Mouse (Mus musculus): ENCODE results near the gene Commd6. TPM values are rescaled to one million over a fixed set of nuclear protein-coding genes. Genes with fewer than 3 reads are reported as not detected.

Gene Commd6
- total and polyA plus RNA-seq, 3 experiments = 56.6 to 125 (median 75.4) TPM

DNA sequence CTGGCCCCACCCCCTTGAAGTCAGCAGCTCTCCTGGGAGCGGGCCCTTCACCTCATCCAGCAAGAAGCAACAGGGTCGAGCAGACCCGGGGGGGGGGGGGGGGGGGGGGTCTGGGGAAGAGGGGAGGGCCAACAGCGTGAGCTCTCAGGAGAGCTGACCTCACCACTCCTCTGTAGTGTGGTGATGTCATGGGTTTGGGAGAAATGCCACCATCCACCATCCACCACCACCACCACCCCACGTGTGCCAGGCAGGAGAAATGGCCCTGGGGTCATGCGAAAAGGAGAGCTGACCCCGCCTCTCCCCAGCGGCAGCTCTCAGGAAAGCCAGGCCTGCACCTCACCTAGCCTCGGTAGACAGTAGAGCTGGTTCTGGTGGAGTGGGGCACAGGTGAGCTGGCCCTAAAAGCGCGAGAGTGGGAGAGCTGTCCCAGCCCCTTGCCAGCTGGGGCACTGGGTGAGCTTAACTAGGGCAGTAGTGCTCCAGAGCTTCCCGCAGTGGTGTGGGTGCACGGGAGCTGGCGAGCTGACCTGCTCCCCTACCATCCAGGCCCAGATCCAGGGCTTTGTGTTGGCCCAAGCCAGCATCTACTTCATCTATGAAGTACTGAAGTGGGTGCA, 43.3 kb downstream of the Commd6 start (continued):
- TF ChIP-seq ZNF384 (IDR thresholded peaks at IDR 0.05; ENCODE audit: low read depth, low read length) = no peak
- TF ChIP-seq POLR2A (IDR thresholded peaks at IDR 0.05; ENCODE audit: low read depth, low read length) = no peak
- no peak for TF ChIP-seq TBP (conservative IDR thresholded peaks at IDR 0.05; ENCODE audit: low read depth, low read length)
- TF ChIP-seq USF2 (conservative IDR thresholded peaks at IDR 0.05; ENCODE audit: low read depth, low read length) = no peak

DNA sequence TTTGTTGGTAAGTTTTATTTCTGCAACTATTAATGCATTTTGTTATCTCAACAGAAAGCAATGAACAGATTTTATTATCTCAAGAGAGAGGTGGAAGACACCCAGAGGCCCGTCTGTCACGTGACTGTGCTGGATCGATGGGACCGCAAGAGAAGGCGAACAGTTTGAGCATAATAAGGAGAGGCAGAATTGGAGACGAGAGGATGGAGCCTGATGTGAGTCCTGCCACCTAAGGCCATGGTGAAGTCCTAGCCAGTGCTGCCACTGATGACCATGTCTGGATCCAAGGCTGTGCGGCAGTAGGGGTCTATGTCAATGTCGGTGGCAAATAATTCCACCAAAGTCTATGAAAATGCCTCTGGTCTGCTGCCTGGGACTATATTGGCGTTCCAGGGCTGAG, 43.8 kb downstream of the Commd6 start:
- Histone ChIP-seq H3K27me3 (replicated peaks) (no peaks in the 10 kb centered on the region), H3K9me3 (replicated peaks; ENCODE audit: low read length) (no peaks in the 10 kb centered on the region), H3K79me2 (replicated peaks; ENCODE audit: control insufficient read depth, extremely low read depth, insufficient read depth, poor library complexity, severe bottlenecking) (no peaks in the 10 kb centered on the region), H3K27ac (ENCODE audit: insufficient read depth, low read depth) (no peak overlapping the region), H3K4me1 (ENCODE audit: control insufficient read depth in 1 of 2, insufficient read depth in 2 of 2) (no peaks in the 10 kb centered on the region), H3K4me2 (ENCODE audit: insufficient read depth, low read depth, poor library complexity, severe bottlenecking) (no peak overlapping the region), H3K4me3 (replicated peaks in 1 of 3; ENCODE audit: low read depth in 2 of 3, low read length in 2 of 3, poor library complexity in 1 of 3) (no peak overlapping the region), H3K36me3 (replicated peaks in 1 of 2; ENCODE audit: control insufficient read depth in 1 of 2, insufficient read depth in 1 of 2, low read length in 1 of 2) (peaks cover 0 to 60% of the 10 kb centered on the region in 2 experiments), H3K9ac (ENCODE audit: insufficient read depth, low read depth) (no peak overlapping the region)
- in situ Hi-C loops (cut with MboI; ENCODE audit: low pct_ligation_motif_present, low pct_unique_long_range_greater_than_20kb, low sequenced_read_pairs) = no loop called here
- dilution Hi-C loops (cut with MboI; ENCODE audit: extremely low pct_ligation_motif_present, extremely low pct_unique_long_range_greater_than_20kb, low sequenced_read_pairs) = no loop called here
- TF ChIP-seq ELF1 (IDR thresholded peaks at IDR 0.05; ENCODE audit: low read depth, low read length) (no peak), MXI1 (IDR thresholded peaks at IDR 0.05; ENCODE audit: low read depth, low read length) (no peak), BHLHE40 (IDR thresholded peaks at IDR 0.05; ENCODE audit: low read depth, low read length) (no peak), JUN (IDR thresholded peaks at IDR 0.05; ENCODE audit: insufficient read depth, low read depth, low read length) (no peak), ZMIZ1 (IDR thresholded peaks at IDR 0.05; ENCODE audit: low read depth, low read length) (no peak), MYC (IDR thresholded peaks at IDR 0.05; ENCODE audit: low read depth, low read length) (no peak), CTCF (conservative IDR thresholded peaks at IDR 0.05 in 1 of 2, IDR thresholded peaks at IDR 0.05 in 1 of 2; ENCODE audit: low read depth in 2 of 2, low read length in 2 of 2) (no peak), ZNF384 (IDR thresholded peaks at IDR 0.05; ENCODE audit: low read depth, low read length) (no peak)
- no peak for DNase-seq (ENCODE audit: extremely low read depth)

DNA sequence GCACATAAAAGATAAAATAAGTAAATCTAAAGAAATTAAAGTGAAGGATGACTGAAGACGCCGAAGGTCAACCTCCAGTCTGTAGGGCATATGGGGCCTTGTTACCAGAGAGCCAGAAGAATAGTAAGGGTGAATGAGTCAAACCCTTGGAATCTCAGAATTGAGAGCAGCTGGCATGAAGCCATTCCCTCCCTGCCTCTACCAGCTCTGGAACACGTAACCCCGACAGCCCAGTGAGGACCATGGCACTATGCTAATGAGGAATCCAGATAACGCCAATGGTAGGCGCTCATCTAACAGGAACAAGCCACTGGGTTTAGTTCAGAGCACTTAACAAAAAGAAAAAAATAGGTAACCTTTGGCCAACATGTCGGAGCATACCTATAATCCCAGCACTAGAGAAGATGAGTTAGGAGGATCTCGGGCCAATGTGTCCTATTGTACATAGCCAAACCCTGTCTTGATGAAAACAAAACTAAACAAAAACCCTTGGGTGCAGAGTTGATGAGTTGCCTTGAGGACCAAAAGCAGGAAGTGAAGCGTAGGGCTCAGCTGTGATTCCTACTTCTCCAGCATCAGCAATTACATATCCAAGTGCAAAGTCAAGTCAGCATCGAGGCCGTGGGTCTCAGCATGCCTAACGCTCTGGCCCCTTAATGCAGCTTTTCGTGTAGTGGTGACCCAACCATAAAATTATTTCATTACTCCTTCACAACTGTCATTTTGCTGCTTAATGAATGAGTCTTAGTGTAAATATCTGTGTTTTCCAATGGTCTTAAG, 45.0 kb downstream of the Commd6 start:
- no peak for DNase-seq (ENCODE audit: extremely low read depth)
- H3K27ac ChIP-seq (ENCODE audit: insufficient read depth, low read depth) = no peak overlapping the region
- TF ChIP-seq MAFK (IDR thresholded peaks at IDR 0.05; ENCODE audit: insufficient replicate concordance, low read length) (no peak), MAX (IDR thresholded peaks at IDR 0.05; ENCODE audit: low read length) (no peak), GABPA (IDR thresholded peaks at IDR 0.05; ENCODE audit: insufficient replicate concordance, low read depth, low read length) (no peak), NRF1 (IDR thresholded peaks at IDR 0.05; ENCODE audit: low read depth, low read length) (no peak), CHD1 (IDR thresholded peaks at IDR 0.05; ENCODE audit: low read depth, low read length) (no peak), ZNF384 (IDR thresholded peaks at IDR 0.05; ENCODE audit: low read depth, low read length) (no peak), RCOR1 (conservative IDR thresholded peaks at IDR 0.05; ENCODE audit: low read depth, low read length) (no peak), JUND (conservative IDR thresholded peaks at IDR 0.05; ENCODE audit: low read depth, low read length) (no peak), JUN (IDR thresholded peaks at IDR 0.05; ENCODE audit: insufficient read depth, low read depth, low read length) (no peak), E2F4 (IDR thresholded peaks at IDR 0.05; ENCODE audit: insufficient replicate concordance, low read depth, low read length) (no peak), IRF4 (IDR thresholded peaks at IDR 0.05; ENCODE audit: low read depth, low read length) (no peak), ZMIZ1 (IDR thresholded peaks at IDR 0.05; ENCODE audit: low read depth, low read length) (no peak), ELF1 (IDR thresholded peaks at IDR 0.05; ENCODE audit: low read depth, low read length) (no peak), SIN3A (IDR thresholded peaks at IDR 0.05; ENCODE audit: low read length) (no peak)
- dilution Hi-C loops (cut with MboI; ENCODE audit: extremely low pct_ligation_motif_present, extremely low pct_unique_long_range_greater_than_20kb, low sequenced_read_pairs) = no loop called here
- no peak overlapping the region for H3K4me2 ChIP-seq (ENCODE audit: insufficient read depth, low read depth, poor library complexity, severe bottlenecking)
- no peaks in the 10 kb centered on the region for H3K9me3 ChIP-seq (replicated peaks; ENCODE audit: low read length)
- H3K4me3 ChIP-seq (replicated peaks in 1 of 3; ENCODE audit: low read depth in 2 of 3, low read length in 2 of 3, poor library complexity in 1 of 3) = no peak overlapping the region
- H3K4me1 ChIP-seq (ENCODE audit: control insufficient read depth in 1 of 2, insufficient read depth in 2 of 2) = no peaks in the 10 kb centered on the region
- no peaks in the 10 kb centered on the region for H3K79me2 ChIP-seq (replicated peaks; ENCODE audit: control insufficient read depth, extremely low read depth, insufficient read depth, poor library complexity, severe bottlenecking)
- in situ Hi-C loops (cut with MboI; ENCODE audit: low pct_ligation_motif_present, low pct_unique_long_range_greater_than_20kb, low sequenced_read_pairs) = no loop called here
- no peaks in the 10 kb centered on the region for H3K27me3 ChIP-seq (replicated peaks)
- H3K9ac ChIP-seq (ENCODE audit: insufficient read depth, low read depth) = no peak overlapping the region
- peaks cover 0 to 59% of the 10 kb centered on the region in 2 experiments for H3K36me3 ChIP-seq (replicated peaks in 1 of 2; ENCODE audit: control insufficient read depth in 1 of 2, insufficient read depth in 1 of 2, low read length in 1 of 2)
